Mouse (Mus musculus): ENCODE measurements at regions not wholly inside any gene's neighbourhood (a gene's known extent, or its start where the extent isn't known, plus 50 kb on each side); places are given as distances from the start of the nearest gene placed in this dataset.

DNA sequence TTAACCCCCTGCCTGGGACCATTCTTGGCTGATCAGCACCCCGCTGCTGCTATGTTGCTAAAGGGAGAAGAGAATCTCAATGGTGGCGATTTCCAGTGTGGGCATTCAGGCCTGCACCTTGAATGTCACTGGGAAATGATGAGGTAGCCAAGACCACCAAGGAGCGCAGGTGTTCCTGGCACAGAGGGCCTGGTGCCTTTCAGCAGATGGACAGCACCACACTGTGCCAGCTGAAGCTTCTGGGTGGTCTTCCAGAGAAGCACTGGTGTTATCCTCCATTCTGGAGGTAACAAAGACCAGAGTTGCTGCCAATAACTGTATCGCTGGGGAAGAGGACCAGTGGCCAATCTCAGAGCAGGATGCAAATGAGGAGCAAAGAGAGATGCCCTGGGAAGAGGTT lies 338.5 kb downstream of the Lmo4 start:
- H3K36me3 ChIP-seq (ENCODE audit: control insufficient read depth, insufficient read depth, low read length) = no peaks in the 10 kb centered on the region
- no peaks in the 10 kb centered on the region for H3K27me3 ChIP-seq (ENCODE audit: control insufficient read depth, insufficient read depth, low read length)
- no peak for TF ChIP-seq CTCF (IDR thresholded peaks at IDR 0.05; ENCODE audit: extremely low read depth, insufficient read length, insufficient replicate concordance, low read depth, low read length)
- no peak overlapping the region for H3K27ac ChIP-seq (ENCODE audit: insufficient read depth, low read depth, low read length)
- H3K4me1 ChIP-seq (ENCODE audit: control insufficient read depth, insufficient read depth, insufficient read length, low read length) = no peaks in the 10 kb centered on the region
- H3K4me3 ChIP-seq (ENCODE audit: low read depth, low read length) = no peak overlapping the region
- 89% methylated on average over 4 of the region's 4 CpGs for WGBS

DNA sequence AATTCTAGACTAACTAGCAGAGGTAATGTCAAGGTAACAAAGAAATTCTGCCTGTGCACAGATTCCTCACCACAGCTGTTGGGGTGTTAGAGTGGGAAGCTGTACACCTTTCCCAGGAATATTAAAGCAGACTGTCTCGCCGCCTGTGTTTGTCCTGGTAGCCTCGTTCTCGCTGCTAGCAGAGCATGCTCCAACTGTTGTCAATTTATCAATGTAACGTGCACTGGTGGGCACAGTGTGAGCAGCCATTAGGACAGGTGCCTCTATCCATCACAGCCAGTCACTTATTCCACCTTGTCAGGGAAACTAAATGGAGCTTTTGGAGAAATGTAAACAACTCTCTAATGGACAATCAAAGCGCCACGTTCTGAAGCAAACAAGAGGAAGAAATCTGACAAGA lies 339.4 kb downstream of the Lmo4 start:
- 87% methylated on average over 7 of the region's 7 CpGs for WGBS
- no peaks in the 10 kb centered on the region for H3K4me1 ChIP-seq (ENCODE audit: control insufficient read depth, insufficient read depth, insufficient read length, low read length)
- TF ChIP-seq POLR2A (IDR thresholded peaks at IDR 0.05; ENCODE audit: low read depth, low read length) = no peak

DNA sequence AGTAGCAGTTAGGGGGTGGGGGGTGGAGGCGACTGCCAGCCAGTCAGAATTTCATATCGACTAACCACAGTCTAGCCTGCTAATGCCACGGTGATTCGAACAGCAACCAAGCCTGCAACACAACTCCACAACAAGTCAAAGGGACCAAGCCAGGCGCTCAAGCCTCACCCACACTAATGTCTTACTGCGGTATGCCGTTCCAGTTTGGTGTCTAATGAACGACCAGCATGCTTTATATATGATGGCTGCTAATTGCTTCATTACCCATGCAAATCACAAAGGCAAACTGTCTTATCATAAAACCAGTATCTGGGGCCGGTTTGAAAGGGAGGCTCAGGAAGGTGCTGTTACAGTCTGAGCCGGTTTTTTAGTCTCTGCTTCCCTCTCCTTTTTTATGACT lies 340.5 kb downstream of the Lmo4 start:
- Histone ChIP-seq H3K27me3 (ENCODE audit: control insufficient read depth, insufficient read depth, low read length) (no peaks in the 10 kb centered on the region), H3K4me1 (ENCODE audit: control insufficient read depth, insufficient read depth, insufficient read length, low read length) (no peaks in the 10 kb centered on the region), H3K4me3 (ENCODE audit: low read depth, low read length) (no peak overlapping the region), H3K36me3 (ENCODE audit: control insufficient read depth, insufficient read depth, low read length) (no peaks in the 10 kb centered on the region), H3K27ac (ENCODE audit: insufficient read depth, low read depth, low read length) (no peak overlapping the region)
- no peak for TF ChIP-seq POLR2A (IDR thresholded peaks at IDR 0.05; ENCODE audit: low read depth, low read length)
- no peak for TF ChIP-seq CTCF (IDR thresholded peaks at IDR 0.05; ENCODE audit: extremely low read depth, insufficient read length, insufficient replicate concordance, low read depth, low read length)
- 25% methylated on average over 10 of the region's 10 CpGs for WGBS

More for the DNA sequence above, 339.4 kb downstream of the Lmo4 start:
- no peaks in the 10 kb centered on the region for H3K27me3 ChIP-seq (ENCODE audit: control insufficient read depth, insufficient read depth, low read length)
- no peak overlapping the region for H3K4me3 ChIP-seq (ENCODE audit: low read depth, low read length)
- no peak overlapping the region for H3K27ac ChIP-seq (ENCODE audit: insufficient read depth, low read depth, low read length)
- H3K36me3 ChIP-seq (ENCODE audit: control insufficient read depth, insufficient read depth, low read length) = no peaks in the 10 kb centered on the region

DNA sequence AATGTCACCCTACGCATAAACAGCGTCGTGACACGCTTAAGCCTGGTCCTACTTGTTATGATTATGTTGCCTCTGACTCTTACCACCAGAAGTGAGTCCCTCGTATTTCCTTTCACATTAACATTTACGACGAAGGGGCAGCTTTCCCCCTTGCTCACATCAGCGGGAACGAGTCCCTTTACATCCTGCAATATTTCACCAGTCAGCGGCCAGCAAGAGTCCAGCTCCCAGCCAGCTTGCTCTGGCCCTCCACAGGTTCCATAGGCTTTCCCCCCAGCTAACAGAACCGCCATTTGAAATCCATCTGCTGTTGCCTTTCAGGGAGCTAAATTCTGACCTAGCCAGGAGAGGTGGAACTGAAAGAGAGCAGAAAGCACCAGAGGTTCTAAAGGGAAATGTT lies 342.5 kb downstream of the Lmo4 start:
- Histone ChIP-seq H3K4me1 (ENCODE audit: control insufficient read depth, insufficient read depth, insufficient read length, low read length) (no peaks in the 10 kb centered on the region), H3K36me3 (ENCODE audit: control insufficient read depth, insufficient read depth, low read length) (no peaks in the 10 kb centered on the region), H3K27me3 (ENCODE audit: control insufficient read depth, insufficient read depth, low read length) (no peaks in the 10 kb centered on the region), H3K27ac (ENCODE audit: insufficient read depth, low read depth, low read length) (no peak overlapping the region), H3K4me3 (ENCODE audit: low read depth, low read length) (no peak overlapping the region)
- no peak for TF ChIP-seq CTCF (IDR thresholded peaks at IDR 0.05; ENCODE audit: extremely low read depth, insufficient read length, insufficient replicate concordance, low read depth, low read length)
- TF ChIP-seq POLR2A (IDR thresholded peaks at IDR 0.05; ENCODE audit: low read depth, low read length) = no peak
- 87% methylated on average over 11 of the region's 11 CpGs for WGBS

GRCm38 (mm10) chr3:143861866-143862265 lies 343.2 kb downstream of the Lmo4 start:
- no peaks in the 10 kb centered on the region for H3K4me1 ChIP-seq (ENCODE audit: control insufficient read depth, insufficient read depth, insufficient read length, low read length)
- no peak overlapping the region for H3K4me3 ChIP-seq (ENCODE audit: low read depth, low read length)
- 85% methylated on average over 4 of the region's 4 CpGs for WGBS
- H3K27me3 ChIP-seq (ENCODE audit: control insufficient read depth, insufficient read depth, low read length) = no peaks in the 10 kb centered on the region
- H3K36me3 ChIP-seq (ENCODE audit: control insufficient read depth, insufficient read depth, low read length) = no peaks in the 10 kb centered on the region
- H3K27ac ChIP-seq (ENCODE audit: insufficient read depth, low read depth, low read length) = no peak overlapping the region
- TF ChIP-seq POLR2A (IDR thresholded peaks at IDR 0.05; ENCODE audit: low read depth, low read length) (no peak), CTCF (IDR thresholded peaks at IDR 0.05; ENCODE audit: extremely low read depth, insufficient read length, insufficient replicate concordance, low read depth, low read length) (no peak)

GRCm38 (mm10) chr3:143835611-143836240 lies 369.3 kb downstream of the Lmo4 start:
- Histone ChIP-seq H3K27me3 (ENCODE audit: control insufficient read depth, insufficient read depth, low read length) (no peaks in the 10 kb centered on the region), H3K4me1 (ENCODE audit: control insufficient read depth, insufficient read depth, insufficient read length, low read length) (no peaks in the 10 kb centered on the region), H3K36me3 (ENCODE audit: control insufficient read depth, insufficient read depth, low read length) (no peaks in the 10 kb centered on the region), H3K4me3 (ENCODE audit: low read depth, low read length) (no peak overlapping the region), H3K27ac (ENCODE audit: insufficient read depth, low read depth, low read length) (no peak overlapping the region)
- no peak for TF ChIP-seq CTCF (IDR thresholded peaks at IDR 0.05; ENCODE audit: extremely low read depth, insufficient read length, insufficient replicate concordance, low read depth, low read length)
- TF ChIP-seq POLR2A (IDR thresholded peaks at IDR 0.05; ENCODE audit: low read depth, low read length) = no peak
- WGBS = 83% methylated on average over 7 of the region's 7 CpGs

GRCm38 (mm10) chr3:143834725-143835124 lies 370.3 kb downstream of the Lmo4 start:
- Histone ChIP-seq H3K36me3 (ENCODE audit: control insufficient read depth, insufficient read depth, low read length) (no peaks in the 10 kb centered on the region), H3K27ac (ENCODE audit: insufficient read depth, low read depth, low read length) (no peak overlapping the region), H3K4me1 (ENCODE audit: control insufficient read depth, insufficient read depth, insufficient read length, low read length) (no peaks in the 10 kb centered on the region), H3K4me3 (ENCODE audit: low read depth, low read length) (no peak overlapping the region), H3K27me3 (ENCODE audit: control insufficient read depth, insufficient read depth, low read length) (no peaks in the 10 kb centered on the region; the same call in 1 of the 2 replicates)
- WGBS = 66% methylated on average over 2 of the region's 2 CpGs
- TF ChIP-seq CTCF (IDR thresholded peaks at IDR 0.05; ENCODE audit: extremely low read depth, insufficient read length, insufficient replicate concordance, low read depth, low read length) (no peak), POLR2A (IDR thresholded peaks at IDR 0.05; ENCODE audit: low read depth, low read length) (no peak)

GRCm38 (mm10) chr3:143823395-143823777 lies 381.6 kb downstream of the Lmo4 start:
- 17% methylated on average over 1 of the region's 1 CpGs for WGBS
- no peak overlapping the region for H3K4me3 ChIP-seq (ENCODE audit: low read depth, low read length)
- TF ChIP-seq POLR2A (IDR thresholded peaks at IDR 0.05; ENCODE audit: low read depth, low read length) = no peak
- TF ChIP-seq CTCF (IDR thresholded peaks at IDR 0.05; ENCODE audit: extremely low read depth, insufficient read length, insufficient replicate concordance, low read depth, low read length) = no peak
- no peaks in the 10 kb centered on the region for H3K27me3 ChIP-seq (ENCODE audit: control insufficient read depth, insufficient read depth, low read length)
- no peaks in the 10 kb centered on the region for H3K36me3 ChIP-seq (ENCODE audit: control insufficient read depth, insufficient read depth, low read length)
- H3K27ac ChIP-seq (ENCODE audit: insufficient read depth, low read depth, low read length) = peak overlapping the region; percentile 89
- peaks cover 9% of the 10 kb centered on the region for H3K4me1 ChIP-seq (ENCODE audit: control insufficient read depth, insufficient read depth, insufficient read length, low read length)

Data from small intestine, adult 2 months (tissue).